Mouse (Mus musculus) hindbrain, embryonic 15.5 days (tissue): ENCODE results near the gene Fstl3. TPM values are rescaled to one million over a fixed set of nuclear protein-coding genes. Genes with fewer than 3 reads are reported as not detected.

Experiments used
- ATAC-seq: fragments of 200-750 bp; cut with Nextera tagmentation; 2 replicates; pipeline ENCODE4 v1.8.0; 2017; ENCODE audit warnings: low read depth, moderate number of reproducible peaks, moderate TSS enrichment; ENCODE audit not compliant: low FRiP score
- H3K27ac ChIP-seq: fragments of 300-500 bp; sonication (generic); replicated peaks from 2 replicates; pipeline ENCODE4 v1.5.1; 2015; ENCODE audit warnings: mild to moderate bottlenecking, inconsistent platforms
- H3K27me3 ChIP-seq: fragments of 300-500 bp; sonication (generic); 2 replicates; pipeline ENCODE4 v1.6.1; 2015; ENCODE audit warnings: control low read depth, inconsistent platforms
- H3K36me3 ChIP-seq: fragments of 300-500 bp; sonication (generic); 2 replicates; pipeline ENCODE4 v1.6.1; 2015; ENCODE audit warnings: control low read depth, inconsistent platforms
- H3K4me1 ChIP-seq: fragments of 300-500 bp; sonication (generic); replicated peaks from 2 replicates; pipeline ENCODE4 v1.6.1; 2015; ENCODE audit warnings: control low read depth, inconsistent platforms
- H3K4me2 ChIP-seq: fragments of 300-500 bp; sonication (generic); 2 replicates; pipeline ENCODE4 v1.6.1; 2015; ENCODE audit warnings: moderate library complexity, mild to moderate bottlenecking, inconsistent platforms
- H3K4me3 ChIP-seq: fragments of 300-500 bp; sonication (generic); 2 replicates; pipeline ENCODE4 v1.5.1; 2015; ENCODE audit warnings: mild to moderate bottlenecking, inconsistent platforms
- H3K9ac ChIP-seq: fragments of 300-500 bp; sonication (generic); 2 replicates; pipeline ENCODE4 v1.6.1; 2015; ENCODE audit warnings: inconsistent platforms
- H3K9me3 ChIP-seq: fragments of 300-500 bp; sonication (generic); 2 replicates; pipeline ENCODE4 v1.6.1; 2016; ENCODE audit warnings: control low read depth, inconsistent platforms
- WGBS: fragments of 180-500 bp; shearing (Covaris S2); methylation state at CpG from one replicate; pipeline ENCODE4 v1.1.7; 2015; 5-methylcytosine and 5-hydroxymethylcytosine counted together
- polyA plus RNA-seq: library from polyadenylated mRNA; unstranded; fragments of >200 nt; fragmentation: Nextera tagmentation; extraction: Ambion mirVana; gene quantifications from 2 replicates; pipeline ENCODE4 v1.2.1, GENCODE M21; 2015

The Fstl3 gene
- polyA plus RNA-seq, 1 experiment from 2014 or later: 2.3 TPM

DNA sequence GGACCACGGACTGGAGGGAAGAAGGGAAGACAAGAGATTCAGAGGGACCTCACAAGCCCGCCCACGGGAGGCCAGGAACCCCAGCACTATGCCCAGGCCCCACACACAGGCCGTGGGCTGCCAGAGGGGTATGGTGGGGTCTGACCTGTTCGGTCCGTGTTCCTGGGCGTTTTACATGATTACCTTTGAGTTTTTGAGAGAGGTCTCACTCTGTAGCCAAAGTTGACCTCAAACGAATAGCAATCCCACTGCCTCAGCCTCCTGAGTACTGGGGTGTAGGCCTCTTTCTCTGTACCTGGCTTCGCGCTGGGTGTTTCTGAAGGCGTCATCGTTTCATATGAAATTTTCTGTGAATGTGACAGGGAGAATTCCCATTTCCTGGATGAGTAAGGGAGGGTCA is 44.7 kb downstream of the Fstl3 start:
- WGBS: 87% methylated on average over 12 of the region's 12 CpGs

GRCm38 (mm10) chr10:79822372-79822771 is 45.3 kb downstream of the Fstl3 start:
- H3K9ac ChIP-seq: 0 out of 2 replicates have a peak overlapping the region, but pooled peaks have one; percentile 1
- ATAC-seq: no peak

More for the DNA sequence above, 44.7 kb downstream of the Fstl3 start:
- Histone ChIP-seq H3K4me2 (no peak overlapping the region), H3K9me3 (no peaks in the 10 kb centered on the region), H3K9ac (no peak overlapping the region), H3K27ac (no peak overlapping the region), H3K4me3 (no peak overlapping the region), H3K36me3 (peaks cover 30% of the 10 kb centered on the region), H3K27me3 (no peaks in the 10 kb centered on the region), H3K4me1 (peaks cover 3% of the 10 kb centered on the region; the same call in 1 of the 2 replicates)
- no peak for ATAC-seq

DNA sequence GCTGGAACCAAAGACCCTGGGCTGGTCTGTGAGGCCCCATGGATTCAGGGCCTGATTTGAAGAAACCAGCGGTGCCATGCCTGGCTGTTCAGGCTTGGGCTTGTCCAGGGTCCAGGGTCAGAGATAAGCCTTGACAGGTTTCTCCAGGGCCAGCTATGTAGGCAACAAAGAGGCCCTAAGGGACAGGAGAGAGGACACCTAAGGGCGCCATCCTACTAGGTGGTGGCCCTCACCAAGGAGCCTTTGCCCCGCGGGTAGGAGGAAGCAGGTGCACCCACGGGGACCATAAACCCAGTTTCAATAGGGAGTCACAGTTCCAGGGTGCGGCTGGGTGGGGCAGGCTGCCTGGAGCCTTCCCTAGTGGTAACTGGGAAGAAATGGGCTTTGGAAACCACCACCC is 45.9 kb downstream of the Fstl3 start:
- WGBS: 82% methylated on average over 6 of the region's 6 CpGs
- no peak overlapping the region for H3K27ac ChIP-seq
- H3K4me2 ChIP-seq: no peak overlapping the region
- H3K36me3 ChIP-seq: peaks cover 27% of the 10 kb centered on the region
- H3K27me3 ChIP-seq: no peaks in the 10 kb centered on the region
- no peak for ATAC-seq
- H3K4me1 ChIP-seq: peaks cover 3% of the 10 kb centered on the region; the same call in 1 of the 2 replicates
- no peak overlapping the region for H3K9ac ChIP-seq
- no peaks in the 10 kb centered on the region for H3K9me3 ChIP-seq
- H3K4me3 ChIP-seq: no peak overlapping the region

More at GRCm38 (mm10) chr10:79822372-79822771, 45.3 kb downstream of the Fstl3 start:
- WGBS: 32% methylated on average over 17 of the region's 17 CpGs
- H3K27ac ChIP-seq: no peak overlapping the region
- H3K9me3 ChIP-seq: no peaks in the 10 kb centered on the region
- no peaks in the 10 kb centered on the region for H3K27me3 ChIP-seq
- peaks cover 27% of the 10 kb centered on the region for H3K36me3 ChIP-seq
- no peak overlapping the region for H3K4me2 ChIP-seq
- peaks cover 3% of the 10 kb centered on the region; the same call in 1 of the 2 replicates for H3K4me1 ChIP-seq
- no peak overlapping the region for H3K4me3 ChIP-seq

GRCm38 (mm10) chr10:79824413-79824812 is 47.3 kb downstream of the Fstl3 start:
- Histone ChIP-seq H3K27ac (no peak overlapping the region), H3K4me1 (peaks cover 3% of the 10 kb centered on the region; the same call in 1 of the 2 replicates), H3K9me3 (no peaks in the 10 kb centered on the region), H3K36me3 (peaks cover 16% of the 10 kb centered on the region), H3K4me2 (no peak overlapping the region), H3K4me3 (no peak overlapping the region), H3K27me3 (no peaks in the 10 kb centered on the region), H3K9ac (no peak overlapping the region)
- no peak for ATAC-seq
- 76% methylated on average over 6 of the region's 6 CpGs for WGBS

- 82% methylated on average over 3 of the region's 3 CpGs for WGBS
- Histone ChIP-seq H3K36me3 (no peaks in the 10 kb centered on the region), H3K27me3 (no peaks in the 10 kb centered on the region), H3K4me2 (no peak overlapping the region), H3K9me3 (no peaks in the 10 kb centered on the region), H3K4me3 (no peak overlapping the region), H3K4me1 (0 out of 2 replicates have a peak, but pooled peaks cover 3% of the 10 kb centered on the region), H3K27ac (no peak overlapping the region), H3K9ac (no peak overlapping the region)
- ATAC-seq: no peak
Measured at GRCm38 (mm10) chr10:79831583-79831982, 54.5 kb downstream of the Fstl3 start.

Other genes with a start within 250 kb of the Fstl3 start
- gene Plpp2, start 243.5 kb upstream of the Fstl3 start, polyA plus RNA-seq: 17.7 and 21.9 TPM in 2 replicates
- gene Mier2, start 222.1 kb upstream of the Fstl3 start, polyA plus RNA-seq: 64.8 and 75.6 TPM in 2 replicates
- gene Theg, start 189.9 kb upstream of the Fstl3 start, polyA plus RNA-seq: not detected in 2 replicates
- 0.54 and 0.60 TPM in 2 replicates for gene C2cd4c, start 163.2 kb upstream of the Fstl3 start, polyA plus RNA-seq
- gene Shc2, start 139.4 kb upstream of the Fstl3 start, polyA plus RNA-seq: 28.1 and 28.5 TPM in 2 replicates
- 0.13 and 0.43 TPM in 2 replicates for gene Odf3l2, start 131.5 kb upstream of the Fstl3 start, polyA plus RNA-seq
- 0.87 and 1.2 TPM in 2 replicates for gene Madcam1, start 112.7 kb upstream of the Fstl3 start, polyA plus RNA-seq
- 102 and 107 TPM in 2 replicates for gene Tpgs1, start 107.9 kb upstream of the Fstl3 start, polyA plus RNA-seq
- 82.4 and 91.7 TPM in 2 replicates for gene Cdc34, start 95.1 kb upstream of the Fstl3 start, polyA plus RNA-seq
- gene Gzmm, start 88.3 kb upstream of the Fstl3 start, polyA plus RNA-seq: 1.3 and 1.4 TPM in 2 replicates
- gene Bsg, start 72.8 kb upstream of the Fstl3 start, polyA plus RNA-seq: 985 and 993 TPM in 2 replicates
- 2.6 and 2.8 TPM in 2 replicates for gene Hcn2, start 60.6 kb upstream of the Fstl3 start, polyA plus RNA-seq
- 37.0 and 43.0 TPM in 2 replicates for gene Polrmt, start 30.7 kb upstream of the Fstl3 start, polyA plus RNA-seq
- gene Fgf22, start 22.2 kb upstream of the Fstl3 start, polyA plus RNA-seq: 2.2 and 2.4 TPM in 2 replicates
- 103 and 125 TPM in 2 replicates for gene Rnf126, start 10.3 kb upstream of the Fstl3 start, polyA plus RNA-seq
- 0.27 and 0.28 TPM in 2 replicates for gene Prss57, start 13.7 kb downstream of the Fstl3 start, polyA plus RNA-seq
- gene Palm, start 16.3 kb downstream of the Fstl3 start, polyA plus RNA-seq: 277 and 303 TPM in 2 replicates
- gene Misp, start 43.7 kb downstream of the Fstl3 start, polyA plus RNA-seq: 0.49 and 0.92 TPM in 2 replicates
- 74.8 and 77.1 TPM in 2 replicates for gene Ptbp1, start 77.2 kb downstream of the Fstl3 start, polyA plus RNA-seq
- 11.0 and 11.3 TPM in 2 replicates for gene Prtn3, start 97.2 kb downstream of the Fstl3 start, polyA plus RNA-seq
- 383 and 417 TPM in 2 replicates for gene Plppr3, start 97.4 kb downstream of the Fstl3 start, polyA plus RNA-seq
- 0.16 TPM in 1 of 2 replicates, not detected in the other for gene Elane, start 109.0 kb downstream of the Fstl3 start, polyA plus RNA-seq
- gene Cfd, start 113.6 kb downstream of the Fstl3 start, polyA plus RNA-seq: not detected in 2 replicates
- gene Med16, start 131.7 kb downstream of the Fstl3 start, polyA plus RNA-seq: 51.2 and 54.2 TPM in 2 replicates
- gene Gm26602, start 133.6 kb downstream of the Fstl3 start, polyA plus RNA-seq: 3.0 TPM in 1 of 2 replicates, not detected in the other
- gene Kiss1r, start 139.7 kb downstream of the Fstl3 start, polyA plus RNA-seq: 2.7 and 3.1 TPM in 2 replicates
- gene R3hdm4, start 143.9 kb downstream of the Fstl3 start, polyA plus RNA-seq: 258 and 289 TPM in 2 replicates
- 2.9 and 3.2 TPM in 2 replicates for gene Arid3a, start 149.8 kb downstream of the Fstl3 start, polyA plus RNA-seq
- gene Wdr18, start 182.9 kb downstream of the Fstl3 start, polyA plus RNA-seq: 93.6 and 94.7 TPM in 2 replicates
- gene Grin3b, start 193.4 kb downstream of the Fstl3 start, polyA plus RNA-seq: 0.29 and 0.34 TPM in 2 replicates
- gene Tmem259, start 207.1 kb downstream of the Fstl3 start, polyA plus RNA-seq: 24.5 and 27.3 TPM in 2 replicates
- gene Cnn2, start 211.3 kb downstream of the Fstl3 start, polyA plus RNA-seq: 29.4 and 33.6 TPM in 2 replicates
- 4.8 and 5.4 TPM in 2 replicates for gene Abca7, start 219.2 kb downstream of the Fstl3 start, polyA plus RNA-seq
- 2.3 and 2.5 TPM in 2 replicates for gene Arhgap45, start 239.4 kb downstream of the Fstl3 start, polyA plus RNA-seq